Mouse (Mus musculus) ES-E14 (cell line): ENCODE results near the gene Lad1. TPM values are rescaled to one million over a fixed set of nuclear protein-coding genes. Genes with fewer than 3 reads are reported as not detected.

Experiments used
- DNase-seq: peaks from one replicate; pipeline ENCODE4 v3.0.0-alpha.2; 2013; ENCODE audit warnings: low read depth, low spot score
- H3K27ac ChIP-seq: 2 replicates; pipeline ENCODE4 v1.5.1; 2012; ENCODE audit warnings: low read depth, mild to moderate bottlenecking, low read length, moderate library complexity, mixed read lengths; ENCODE audit not compliant: poor library complexity, insufficient read depth, severe bottlenecking
- H3K36me3 ChIP-seq: 2 replicates; pipeline ENCODE4 v1.6.1; 2012; ENCODE audit warnings: mild to moderate bottlenecking, low read length, moderate library complexity, mixed read lengths; ENCODE audit not compliant: control insufficient read depth, poor library complexity, insufficient read depth, severe bottlenecking
- H3K4me1 ChIP-seq, 2 experiments: fragments of 150-350 bp in 1 of 2; sonication (generic) in 1 of 2; 2 replicates each; pipeline ENCODE4 v1.6.1; 2012; ENCODE audit warnings: low read length in 2 of 2, mild to moderate bottlenecking in 1 of 2, mixed read lengths in 1 of 2; ENCODE audit not compliant: control insufficient read depth in 2 of 2, insufficient read depth in 2 of 2, poor library complexity in 1 of 2
- H3K4me3 ChIP-seq, 2 experiments: fragments of 150-350 bp in 1 of 2; sonication (generic) in 1 of 2; 2 replicates each; pipeline ENCODE4 v1.5.1; 2012; ENCODE audit warnings: low read length in 2 of 2, low read depth in 1 of 2, mild to moderate bottlenecking in 1 of 2, mixed read lengths in 1 of 2; ENCODE audit not compliant: insufficient read depth in 1 of 2, poor library complexity in 1 of 2, severe bottlenecking in 1 of 2
- H3K9ac ChIP-seq: 2 replicates; pipeline ENCODE4 v1.6.1; 2012; ENCODE audit warnings: low read depth, mild to moderate bottlenecking, low read length, mixed read lengths; ENCODE audit not compliant: poor library complexity, insufficient read depth, severe bottlenecking
- H3K9me3 ChIP-seq: fragments of 150-350 bp; sonication (generic); 2 replicates; pipeline ENCODE4 v1.6.1; 2012; ENCODE audit warnings: low read depth, mild to moderate bottlenecking, low read length; ENCODE audit not compliant: control insufficient read depth, insufficient read depth
- CHD2 ChIP-seq: IDR thresholded peaks from 2 replicates; pipeline ENCODE4 v1.6.1; 2014; ENCODE audit warnings: mild to moderate bottlenecking, low read depth, low read length, inconsistent platforms
- HCFC1 ChIP-seq: IDR thresholded peaks from 2 replicates; pipeline ENCODE4 v1.6.1; 2012; ENCODE audit warnings: low read length, inconsistent platforms, borderline replicate concordance; ENCODE audit not compliant: insufficient read depth
- MAFK ChIP-seq: IDR thresholded peaks from 2 replicates; pipeline ENCODE4 v1.6.1; 2014; ENCODE audit warnings: mild to moderate bottlenecking, low read depth, low read length, inconsistent platforms; ENCODE audit not compliant: insufficient read depth
- ZC3H11A ChIP-seq: IDR thresholded peaks from 2 replicates; pipeline ENCODE4 v1.6.1; 2012; ENCODE audit warnings: low read depth, mild to moderate bottlenecking, inconsistent platforms, low read length, borderline replicate concordance
- ZNF384 ChIP-seq: IDR thresholded peaks from 2 replicates; pipeline ENCODE4 v1.6.1; 2012; ENCODE audit warnings: low read depth, low read length, inconsistent platforms
- in situ Hi-C, 2 experiments: fragments of 600-800 bp; cut with MboI; formaldehyde crosslinking; loops; one replicate each; pipeline ENCODE4 v1.15.1; 2025; ENCODE audit warnings: low sequenced_read_pairs in 2 of 2, inconsistent platforms in 1 of 2; ENCODE audit not compliant: unreplicated experiment in 2 of 2
- total RNA-seq: library from RNA; depleted of rRNA; stranded (reverse); fragments of 300-350 nt; gene quantifications from 2 replicates; pipeline ENCODE4 v1.2.3, GENCODE M21; 2012

Lad1 gene
- total RNA-seq, 1 experiment = 5.2 TPM

DNA sequence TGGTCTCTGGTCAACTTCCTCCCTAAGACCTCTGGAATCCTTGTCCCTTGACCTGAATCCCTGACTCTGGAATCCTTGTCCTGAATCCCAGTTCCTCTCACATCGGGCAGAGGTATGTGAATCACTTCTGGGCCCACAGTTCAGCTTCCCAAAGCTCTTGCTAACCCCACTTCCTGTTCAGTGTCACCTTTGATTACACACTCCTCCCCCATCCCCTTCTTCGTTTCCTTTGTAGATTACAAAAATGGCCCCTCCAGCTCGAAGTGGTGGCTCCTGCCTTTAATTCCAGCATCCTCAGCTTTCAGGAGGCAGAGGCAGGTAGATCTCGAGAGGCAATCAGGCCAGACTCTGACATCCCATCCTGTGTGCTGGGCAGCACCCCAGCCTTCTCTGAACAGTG is 803 bp upstream of the Lad1 start:
- in situ Hi-C loops = no loop called here
- H3K4me1 ChIP-seq = peaks cover 4 to 17% of the 10 kb centered on the region in 2 experiments; a peak in 2 of 4 replicates
- no peak for DNase-seq

DNA sequence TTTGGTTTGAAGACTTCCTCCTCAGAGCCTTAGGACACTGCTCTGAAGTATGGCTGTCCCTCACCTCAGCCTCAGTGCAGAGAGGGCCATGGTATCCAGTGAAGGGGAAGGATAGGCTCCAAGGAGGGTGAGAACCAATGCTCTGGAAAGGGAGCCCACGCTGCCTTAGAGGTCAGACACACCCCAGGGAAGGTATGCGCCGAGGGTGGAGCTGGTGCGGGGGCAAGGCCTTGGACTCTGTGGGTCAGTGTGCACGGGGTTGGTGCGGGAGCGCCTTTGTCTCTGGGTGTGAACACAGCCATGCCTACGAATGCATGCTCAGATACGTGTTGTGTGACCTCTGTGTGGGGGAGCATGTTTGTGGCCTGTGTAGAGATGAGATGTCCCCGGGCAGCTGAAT is 1.7 kb downstream of the Lad1 start:
- Histone ChIP-seq H3K4me1 (peaks cover 4 to 17% of the 10 kb centered on the region in 2 experiments; a peak in 2 of 4 replicates), H3K36me3 (no peaks in the 10 kb centered on the region), H3K4me3 (no peak overlapping the region), H3K27ac (no peak overlapping the region), H3K9me3 (no peaks in the 10 kb centered on the region), H3K9ac (no peak overlapping the region)
- no peak for DNase-seq
- TF ChIP-seq ZC3H11A = no peak
- in situ Hi-C loops = no loop called here

More for the DNA sequence above, 803 bp upstream of the Lad1 start:
- TF ChIP-seq MAFK = no peak
- TF ChIP-seq CHD2 = no peak
- TF ChIP-seq HCFC1 = no peak
- TF ChIP-seq ZC3H11A = no peak
- no peak for TF ChIP-seq ZNF384
- H3K4me3 ChIP-seq = no peak overlapping the region
- H3K9ac ChIP-seq = no peak overlapping the region
- H3K27ac ChIP-seq = no peak overlapping the region
- no peaks in the 10 kb centered on the region for H3K9me3 ChIP-seq
- no peaks in the 10 kb centered on the region for H3K36me3 ChIP-seq

DNA sequence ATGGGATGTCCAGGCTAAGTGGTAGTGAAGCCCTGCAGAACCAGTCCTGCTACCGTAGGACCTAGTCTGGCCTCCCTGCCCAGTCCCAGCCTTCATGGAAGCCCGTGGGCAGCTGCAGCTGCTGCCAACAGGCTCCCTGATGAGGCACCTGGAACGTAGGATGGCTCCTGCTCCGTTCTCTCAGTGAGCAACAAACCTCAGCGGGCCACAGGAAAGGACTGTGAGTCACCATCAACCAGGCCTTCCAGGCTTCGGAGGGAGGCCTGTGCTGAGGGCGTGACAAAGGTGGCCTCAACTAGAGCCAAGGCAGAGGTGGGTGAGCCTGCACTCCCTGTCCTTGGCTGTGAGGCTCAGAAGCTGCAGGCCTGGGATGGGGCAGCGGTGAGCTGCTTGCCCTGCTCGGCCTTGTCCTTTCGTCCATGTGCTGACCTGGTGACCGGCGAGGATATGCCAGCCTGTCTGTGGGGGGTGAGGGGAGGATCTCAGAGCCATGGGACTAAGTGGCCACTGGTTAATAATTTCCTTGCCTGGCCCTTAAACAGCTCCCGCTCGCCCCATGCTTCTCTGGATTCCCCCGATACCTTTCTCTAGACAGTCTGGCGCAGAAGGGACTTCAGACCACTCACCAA is 2.5 kb downstream of the Lad1 start:
- Histone ChIP-seq H3K36me3 (peaks cover 3% of the 10 kb centered on the region; the same call in 1 of the 2 replicates), H3K27ac (no peak overlapping the region), H3K9me3 (no peaks in the 10 kb centered on the region), H3K4me1 (peaks cover 4 to 17% of the 10 kb centered on the region in 2 experiments; a peak in 2 of 4 replicates), H3K4me3 (no peak overlapping the region), H3K9ac (no peak overlapping the region)
- TF ChIP-seq ZC3H11A = no peak
- no peak for TF ChIP-seq ZNF384
- TF ChIP-seq CHD2 = no peak
- TF ChIP-seq HCFC1 = no peak
- TF ChIP-seq MAFK = no peak
- in situ Hi-C loops = no loop called here
- DNase-seq = no peak

DNA sequence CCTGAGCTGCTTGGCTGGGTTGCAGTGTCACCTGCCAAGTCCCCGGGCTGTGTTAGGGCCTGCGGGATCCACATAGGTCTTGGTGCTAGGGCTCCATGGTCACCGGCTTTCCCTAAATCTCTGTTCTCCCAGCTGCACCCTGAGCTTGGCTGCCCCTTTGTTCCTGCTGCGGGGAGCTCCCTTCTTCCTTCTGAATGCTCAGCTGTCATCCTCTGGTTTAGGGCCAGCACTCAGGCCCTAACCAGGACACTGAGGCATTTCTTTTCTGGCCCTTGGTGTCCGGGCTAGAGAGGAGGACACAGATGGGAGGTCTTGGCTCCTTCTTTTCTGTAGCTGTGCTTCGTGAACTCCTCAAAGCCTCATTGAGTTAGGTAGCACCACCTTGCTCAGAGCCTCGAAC is 3.4 kb downstream of the Lad1 start:
- TF ChIP-seq CHD2 (no peak), ZC3H11A (no peak), MAFK (no peak), HCFC1 (no peak), ZNF384 (no peak)
- H3K9ac ChIP-seq = no peak overlapping the region
- in situ Hi-C loops = no loop called here

More for the DNA sequence above, 3.4 kb downstream of the Lad1 start:
- no peak for DNase-seq
- Histone ChIP-seq H3K9me3 (no peaks in the 10 kb centered on the region), H3K4me1 (peaks cover 4 to 17% of the 10 kb centered on the region in 2 experiments; a peak in 2 of 4 replicates), H3K27ac (no peak overlapping the region), H3K36me3 (peaks cover 8% of the 10 kb centered on the region; the same call in 1 of the 2 replicates), H3K4me3 (no peak overlapping the region)
